Mouse (Mus musculus) heart, postnatal 0 days (tissue): Measurements from ENCODE around the gene Tmem132b. TPM values are rescaled to one million over a fixed set of nuclear protein-coding genes. Genes with fewer than 3 reads are reported as not detected.

ENCODE experiments used
- ATAC-seq: fragments of 200-750 bp; cut with Nextera tagmentation; 2 replicates; pipeline ENCODE4 v1.8.0; 2017; ENCODE audit warnings: low read depth, moderate number of reproducible peaks, moderate library complexity; ENCODE audit not compliant: insufficient read depth
- DNase-seq: peaks from one replicate; pipeline ENCODE4 v3.0.0-alpha.2; 2016; ENCODE audit warnings: low spot score
- H3K27ac ChIP-seq: fragments of 300-500 bp; sonication (generic); 2 replicates; pipeline ENCODE4 v1.5.1; 2014; ENCODE audit warnings: low read depth, mild to moderate bottlenecking
- H3K27me3 ChIP-seq: fragments of 300-500 bp; sonication (generic); 2 replicates; pipeline ENCODE4 v1.6.1; 2014; ENCODE audit warnings: low read length, mixed read lengths; ENCODE audit not compliant: control insufficient read depth, insufficient read depth
- H3K36me3 ChIP-seq: fragments of 300-500 bp; sonication (generic); replicated peaks from 2 replicates; pipeline ENCODE4 v1.6.1; 2014; ENCODE audit warnings: low read length, mixed read lengths; ENCODE audit not compliant: control insufficient read depth, insufficient read depth
- H3K4me1 ChIP-seq: fragments of 300-500 bp; sonication (generic); 2 replicates; pipeline ENCODE4 v1.6.1; 2014; ENCODE audit warnings: antibody characterized with exemption; ENCODE audit not compliant: control insufficient read depth, insufficient read depth
- H3K4me2 ChIP-seq: fragments of 300-500 bp; sonication (generic); 2 replicates; pipeline ENCODE4 v1.6.1; 2014; ENCODE audit warnings: low read depth, mild to moderate bottlenecking, low read length, moderate library complexity
- H3K4me3 ChIP-seq: fragments of 300-500 bp; sonication (generic); 2 replicates; pipeline ENCODE4 v1.5.1; 2014; ENCODE audit warnings: low read depth, low read length
- H3K9ac ChIP-seq: fragments of 300-500 bp; sonication (generic); replicated peaks from 2 replicates; pipeline ENCODE4 v1.6.1; 2014; ENCODE audit warnings: low read depth, low read length, mixed read lengths
- H3K9me3 ChIP-seq: fragments of 300-500 bp; sonication (generic); replicated peaks from 2 replicates; pipeline ENCODE4 v1.6.1; 2016; ENCODE audit warnings: low read length; ENCODE audit not compliant: control insufficient read depth
- CTCF ChIP-seq: IDR thresholded peaks from 2 replicates; pipeline ENCODE4 v1.5.1; 2016; ENCODE audit warnings: antibody characterized with exemption, control low read depth, low read depth
- EP300 ChIP-seq: IDR thresholded peaks from 2 replicates; pipeline ENCODE4 v1.6.1; 2016; ENCODE audit warnings: antibody characterized with exemption, low read depth
- WGBS: fragments of 180-500 bp; shearing (Covaris S2); extraction: QIAGEN DNeasy Blood & Tissue Kit; methylation state at CpG from one replicate; pipeline ENCODE4 v1.1.7; 2014; 5-methylcytosine and 5-hydroxymethylcytosine counted together
- polyA plus RNA-seq: library from polyadenylated mRNA; unstranded; fragments of >200 nt; fragmentation: Nextera tagmentation; extraction: Ambion mirVana; gene quantifications from 2 replicates; pipeline ENCODE4 v1.2.1, GENCODE M21; 2015
- total RNA-seq: library from RNA; depleted of rRNA; stranded (reverse); fragments of >200 nt; gene quantifications from 2 replicates; pipeline ENCODE4 v1.2.3, GENCODE M21; 2014; ENCODE audit warnings: low replicate concordance

Tmem132b gene
- total and polyA plus RNA-seq, 2 experiments from 2014 or later = 0.04 TPM; not detected in 1

- no peak for TF ChIP-seq EP300
- TF ChIP-seq CTCF = no peak
- 39% methylated on average over 9 of the region's 9 CpGs for WGBS
- Histone ChIP-seq H3K4me2 (no peak overlapping the region), H3K4me3 (no peak overlapping the region), H3K27ac (no peak overlapping the region), H3K9ac (no peak overlapping the region), H3K27me3 (no peaks in the 10 kb centered on the region), H3K9me3 (peaks cover 16% of the 10 kb centered on the region; the same call in 1 of the 2 replicates), H3K4me1 (no peaks in the 10 kb centered on the region), H3K36me3 (no peaks in the 10 kb centered on the region)
- DNase-seq (no peak), ATAC-seq (no peak)
Observed at GRCm38 (mm10) chr5:125737105-125737504, 205.5 kb downstream of the Tmem132b start.

GRCm38 (mm10) chr5:125743503-125743902 lies 211.9 kb downstream of the Tmem132b start:
- TF ChIP-seq EP300 (no peak), CTCF (no peak)

GRCm38 (mm10) chr5:125745727-125746126 lies 214.2 kb downstream of the Tmem132b start:
- ATAC-seq (no peak), DNase-seq (no peak)
- TF ChIP-seq EP300 = no peak
- no peak for TF ChIP-seq CTCF
- WGBS = 58% methylated on average over 7 of the region's 7 CpGs
- Histone ChIP-seq H3K4me3 (no peak overlapping the region), H3K27ac (no peak overlapping the region), H3K4me2 (no peak overlapping the region), H3K4me1 (no peaks in the 10 kb centered on the region), H3K36me3 (no peaks in the 10 kb centered on the region), H3K9me3 (no peaks in the 10 kb centered on the region), H3K9ac (no peak overlapping the region), H3K27me3 (no peaks in the 10 kb centered on the region)

More at GRCm38 (mm10) chr5:125743503-125743902, 211.9 kb downstream of the Tmem132b start:
- Histone ChIP-seq H3K9me3 (no peaks in the 10 kb centered on the region), H3K4me2 (no peak overlapping the region), H3K27ac (no peak overlapping the region), H3K27me3 (no peaks in the 10 kb centered on the region), H3K9ac (no peak overlapping the region), H3K36me3 (no peaks in the 10 kb centered on the region), H3K4me3 (no peak overlapping the region), H3K4me1 (no peaks in the 10 kb centered on the region)
- ATAC-seq (no peak), DNase-seq (no peak)
- 62% methylated on average over 6 of the region's 6 CpGs for WGBS

GRCm38 (mm10) chr5:125751481-125751880 lies 219.9 kb downstream of the Tmem132b start:
- Histone ChIP-seq H3K9ac (no peak overlapping the region), H3K9me3 (0 out of 2 replicates have a peak, but pooled peaks cover 5% of the 10 kb centered on the region), H3K4me2 (no peak overlapping the region), H3K4me1 (no peaks in the 10 kb centered on the region), H3K27ac (no peak overlapping the region), H3K27me3 (no peaks in the 10 kb centered on the region), H3K4me3 (no peak overlapping the region), H3K36me3 (no peaks in the 10 kb centered on the region)
- no peak for DNase-seq
- TF ChIP-seq CTCF (no peak), EP300 (no peak)
- ATAC-seq = no peak
- 72% methylated on average over 5 of the region's 5 CpGs for WGBS

GRCm38 (mm10) chr5:125752546-125752945 lies 221.0 kb downstream of the Tmem132b start:
- Histone ChIP-seq H3K4me3 (no peak overlapping the region), H3K36me3 (no peaks in the 10 kb centered on the region), H3K9me3 (0 out of 2 replicates have a peak, but pooled peaks cover 5% of the 10 kb centered on the region), H3K27ac (no peak overlapping the region), H3K9ac (no peak overlapping the region), H3K4me1 (no peaks in the 10 kb centered on the region), H3K4me2 (no peak overlapping the region), H3K27me3 (no peaks in the 10 kb centered on the region)
- 57% methylated on average over 5 of the region's 5 CpGs for WGBS
- ATAC-seq (no peak), DNase-seq (no peak)
- TF ChIP-seq CTCF (no peak), EP300 (no peak)

GRCm38 (mm10) chr5:125756987-125757530 lies 225.5 kb downstream of the Tmem132b start:
- no peaks in the 10 kb centered on the region for H3K4me1 ChIP-seq
- no peak for TF ChIP-seq EP300
- no peak for TF ChIP-seq CTCF

More at GRCm38 (mm10) chr5:125756987-125757530, 225.5 kb downstream of the Tmem132b start:
- Histone ChIP-seq H3K9ac (no peak overlapping the region), H3K4me3 (no peak overlapping the region), H3K36me3 (no peaks in the 10 kb centered on the region), H3K27me3 (no peaks in the 10 kb centered on the region), H3K4me2 (no peak overlapping the region), H3K27ac (no peak overlapping the region), H3K9me3 (0 out of 2 replicates have a peak, but pooled peaks cover 5% of the 10 kb centered on the region)
- WGBS = 80% methylated on average over 7 of the region's 7 CpGs
- ATAC-seq = no peak
- DNase-seq = no peak
